Mouse (Mus musculus): ENCODE measurements around the gene Rhox2h. TPM values are rescaled to one million over a fixed set of nuclear protein-coding genes. Genes with fewer than 3 reads are reported as not detected.
"Not testable (repeated sequence)": the region's sequence is repeated elsewhere in the genome, so short reads cannot be mapped to it uniquely, and the experiment has no call there.

Rhox2h gene
- polyA plus RNA-seq (2012; rRNA removed) = not detected in 2 replicates

GRCm38 (mm10) chrX:37673177-37673576 is at the start of gene Rhox2h:
Gene Rhox2h (minus strand): TSS chrX:37673277.
- DNase-seq (ENCODE audit: low read depth) = not testable (repeated sequence)

GRCm38 (mm10) chrX:37701821-37702387 is 28.8 kb upstream of the Rhox2h start:
- no peak for DNase-seq (ENCODE audit: low read depth)

- DNase-seq (ENCODE audit: low read depth) = no peak
Measured at GRCm38 (mm10) chrX:37692261-37692660, 19.2 kb upstream of the Rhox2h start.

- no peak for DNase-seq (ENCODE audit: low read depth)
Measured at GRCm38 (mm10) chrX:37683031-37683715, 10.1 kb upstream of the Rhox2h start.

- not testable (repeated sequence) for DNase-seq (ENCODE audit: low read depth)
Measured at GRCm38 (mm10) chrX:37668664-37669063, 4.4 kb downstream of the Rhox2h start, which contains the start of gene Rhox3h. Gene Rhox3h (minus strand): TSS chrX:37668764.

- DNase-seq (ENCODE audit: low read depth) = not testable (repeated sequence)
Measured at GRCm38 (mm10) chrX:37651227-37651626, 21.9 kb downstream of the Rhox2h start, which contains the start of gene Rhox4g. Gene Rhox4g (minus strand): TSS chrX:37651327.

GRCm38 (mm10) chrX:37643370-37643769 is 29.7 kb downstream of the Rhox2h start, which contains the start of gene Rhox2g:
Gene Rhox2g (minus strand): TSS chrX:37643470.
- DNase-seq (ENCODE audit: low read depth) = not testable (repeated sequence)

GRCm38 (mm10) chrX:37628512-37628911 is 44.6 kb downstream of the Rhox2h start, which contains the start of gene Rhox3g:
Gene Rhox3g (minus strand): TSS chrX:37628612.
- not testable (repeated sequence) for DNase-seq (ENCODE audit: low read depth)

Other genes starting within 250 kb of the Rhox2h start
- not detected in 2 replicates for gene Rhox4b, start 240.8 kb downstream of the Rhox2h start, polyA plus RNA-seq (2012; rRNA removed)
- gene Rhox2c, start 219.6 kb downstream of the Rhox2h start, polyA plus RNA-seq (2012; rRNA removed) = not detected in 2 replicates
- gene Rhox3c, start 214.7 kb downstream of the Rhox2h start, polyA plus RNA-seq (2012; rRNA removed) = not detected in 2 replicates
- gene Rhox4c, start 192.9 kb downstream of the Rhox2h start, polyA plus RNA-seq (2012; rRNA removed) = not detected in 2 replicates
- gene Rhox2d, start 179.8 kb downstream of the Rhox2h start, polyA plus RNA-seq (2012; rRNA removed) = not detected in 2 replicates
- gene Rhox4d, start 158.9 kb downstream of the Rhox2h start, polyA plus RNA-seq (2012; rRNA removed) = not detected in 2 replicates
- not detected in 2 replicates for gene Rhox2e, start 142.8 kb downstream of the Rhox2h start, polyA plus RNA-seq (2012; rRNA removed)
- not detected in 2 replicates for gene Rhox3e, start 131.3 kb downstream of the Rhox2h start, polyA plus RNA-seq (2012; rRNA removed)
- not detected in 2 replicates for gene Rhox4e, start 115.9 kb downstream of the Rhox2h start, polyA plus RNA-seq (2012; rRNA removed)
- not detected in 2 replicates for gene Rhox2f, start 101.9 kb downstream of the Rhox2h start, polyA plus RNA-seq (2012; rRNA removed)
- not detected in 2 replicates for gene Rhox3f, start 92.3 kb downstream of the Rhox2h start, polyA plus RNA-seq (2012; rRNA removed)
- not detected in 2 replicates for gene Rhox4f, start 65.6 kb downstream of the Rhox2h start, polyA plus RNA-seq (2012; rRNA removed)
- gene Rhox3g, start 44.7 kb downstream of the Rhox2h start, polyA plus RNA-seq (2012; rRNA removed) = not detected in 2 replicates
- not detected in 2 replicates for gene Rhox2g, start 29.8 kb downstream of the Rhox2h start, polyA plus RNA-seq (2012; rRNA removed)
- not detected in 2 replicates for gene Rhox4g, start 21.9 kb downstream of the Rhox2h start, polyA plus RNA-seq (2012; rRNA removed)
- gene Rhox3h, start 4.5 kb downstream of the Rhox2h start, polyA plus RNA-seq (2012; rRNA removed) = not detected in 2 replicates
- 1.2 and 1.4 TPM in 2 replicates for gene Rhox5, start 131.6 kb upstream of the Rhox2h start, polyA plus RNA-seq (2012; rRNA removed)
- gene Rhox6, start 153.6 kb upstream of the Rhox2h start, polyA plus RNA-seq (2012; rRNA removed) = not detected in 2 replicates
- not detected in 2 replicates for gene Rhox7a, start 158.4 kb upstream of the Rhox2h start, polyA plus RNA-seq (2012; rRNA removed)
- not detected in 2 replicates for gene Rhox8, start 205.7 kb upstream of the Rhox2h start, polyA plus RNA-seq (2012; rRNA removed)
- gene Rhox7b, start 224.0 kb upstream of the Rhox2h start, polyA plus RNA-seq (2012; rRNA removed) = not detected in 2 replicates
- not detected in 2 replicates for gene Rhox9, start 228.5 kb upstream of the Rhox2h start, polyA plus RNA-seq (2012; rRNA removed)

Data from gonadal fat pad, adult 2 months (tissue).